Mouse (Mus musculus): ENCODE results near the gene Eva1c.

- no peak for TF ChIP-seq POLR2A (IDR thresholded peaks at IDR 0.05; ENCODE audit: insufficient read depth, low read depth, low read length)
- TF ChIP-seq CTCF (IDR thresholded peaks at IDR 0.05), result no peak
- TF ChIP-seq EP300 (IDR thresholded peaks at IDR 0.05; ENCODE audit: insufficient read depth, low read depth, low read length), result no peak
These were observed 37.0 kb downstream of the Eva1c start for GRCm38 (mm10) chr16:90863468-90864046.

Measured in heart, adult 2 months (tissue).